Mouse (Mus musculus) kidney, adult 2 months (tissue): ENCODE data around the gene Slc9a8. TPM values are rescaled to one million over a fixed set of nuclear protein-coding genes. Genes with fewer than 3 reads are reported as not detected.

Experiments used
- DNase-seq: peaks from one replicate; pipeline ENCODE4 v3.0.0; 2021
- H3K27ac ChIP-seq: fragments of 200-500 bp; 2 replicates; pipeline ENCODE4 v1.5.1; 2012; ENCODE audit warnings: low read depth, low read length, control low read depth, inconsistent platforms; ENCODE audit not compliant: insufficient read depth
- H3K27me3 ChIP-seq: fragments of 200-500 bp; replicated peaks from 2 replicates; pipeline ENCODE4 v1.6.1; 2012; ENCODE audit warnings: mild to moderate bottlenecking, moderate library complexity, low read length, inconsistent platforms; ENCODE audit not compliant: control insufficient read depth, insufficient read depth
- H3K36me3 ChIP-seq: fragments of 200-500 bp; 2 replicates; pipeline ENCODE4 v1.6.1; 2012; ENCODE audit warnings: mild to moderate bottlenecking, moderate library complexity, low read length, inconsistent platforms; ENCODE audit not compliant: control insufficient read depth, insufficient read depth
- H3K4me1 ChIP-seq: fragments of 200-500 bp; 2 replicates; pipeline ENCODE4 v1.6.1; 2011; ENCODE audit warnings: low read length; ENCODE audit not compliant: control insufficient read depth, insufficient read depth
- H3K4me3 ChIP-seq: fragments of 200-500 bp; 2 replicates; pipeline ENCODE4 v1.5.1; 2011; ENCODE audit warnings: mild to moderate bottlenecking, low read depth, low read length, control low read depth; ENCODE audit not compliant: insufficient read depth
- CTCF ChIP-seq: fragments of 200-500 bp; conservative IDR thresholded peaks from 2 replicates; pipeline ENCODE4 v1.5.1; 2011; ENCODE audit warnings: low read depth, mild to moderate bottlenecking, control low read depth, low read length, moderate library complexity, mixed read lengths; ENCODE audit not compliant: insufficient read depth, insufficient read length
- POLR2A ChIP-seq: fragments of 200-500 bp; IDR thresholded peaks from one replicate; pipeline ENCODE4 v1.6.1; 2011; ENCODE audit warnings: low read depth, low read length, control low read depth
- WGBS: fragments of 180-500 bp; shearing (Covaris S2); methylation state at CpG from one replicate; pipeline ENCODE4 v1.1.7; 2018; 5-methylcytosine and 5-hydroxymethylcytosine counted together
- polyA plus RNA-seq: library from polyadenylated mRNA; depleted of rRNA; stranded (reverse); fragments of >200 nt; gene quantifications from 2 replicates; pipeline ENCODE4 v1.2.3, GENCODE M21; 2012

The Slc9a8 gene
- polyA plus RNA-seq, 1 experiment, result 226 TPM

DNA sequence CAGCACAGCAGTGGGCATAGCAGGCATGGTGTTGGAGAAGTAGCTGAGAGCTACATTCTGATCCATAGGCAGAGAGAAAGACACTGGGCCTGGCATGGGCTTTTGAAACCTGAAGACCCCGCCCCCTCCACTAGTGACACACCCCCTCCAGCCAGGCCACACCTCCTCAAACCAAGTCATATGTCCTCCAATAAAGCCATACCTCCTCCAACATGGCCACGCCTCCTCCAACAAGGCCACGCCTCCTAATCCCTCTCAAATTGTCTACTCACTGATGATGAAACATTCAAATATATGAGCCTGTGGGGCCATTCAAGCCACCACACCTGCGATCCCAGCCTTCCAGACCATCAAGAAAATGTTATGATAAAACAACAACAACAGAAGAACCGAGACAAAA lies 7.1 kb upstream of the Slc9a8 start:
- Histone ChIP-seq H3K4me1 (peaks cover 13% of the 10 kb centered on the region; the same call in 1 of the 2 replicates), H3K36me3 (no peaks in the 10 kb centered on the region), H3K27ac (no peak overlapping the region), H3K27me3 (no peaks in the 10 kb centered on the region), H3K4me3 (no peak overlapping the region)
- DNase-seq, result no peak
- TF ChIP-seq CTCF (no peak), POLR2A (no peak)
- WGBS, result 93% methylated on average over 5 of the region's 5 CpGs

DNA sequence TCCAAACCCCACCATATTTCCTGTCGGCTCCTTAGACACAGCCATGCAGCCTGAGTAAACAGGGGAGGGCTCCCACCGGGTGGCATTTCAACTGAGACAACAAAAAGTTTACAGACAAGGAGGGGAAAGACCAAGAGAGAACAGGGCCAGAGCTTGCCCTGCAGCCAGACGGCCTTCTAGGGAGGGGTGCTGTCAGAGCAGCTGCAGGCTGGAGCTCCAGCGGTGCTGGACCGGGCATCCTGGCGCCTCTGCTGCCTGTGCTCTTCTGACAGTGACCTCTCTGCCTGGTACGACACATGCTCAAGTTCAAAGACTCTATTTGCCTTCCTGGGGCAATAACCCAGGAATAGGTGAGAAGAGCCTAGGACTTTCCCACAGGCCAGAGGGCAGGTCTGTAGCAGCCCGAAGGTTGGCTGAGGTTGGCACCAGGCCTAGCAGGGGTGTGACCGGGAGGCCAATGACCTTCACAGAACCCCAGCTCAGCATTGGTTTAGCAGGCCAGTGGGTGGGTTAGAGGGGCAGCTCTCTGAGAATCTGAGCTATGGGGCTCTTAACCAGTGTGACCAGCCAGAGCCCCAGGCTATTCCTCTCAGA lies 5.4 kb upstream of the Slc9a8 start:
- WGBS, result 38% methylated on average over 9 of the region's 9 CpGs

DNA sequence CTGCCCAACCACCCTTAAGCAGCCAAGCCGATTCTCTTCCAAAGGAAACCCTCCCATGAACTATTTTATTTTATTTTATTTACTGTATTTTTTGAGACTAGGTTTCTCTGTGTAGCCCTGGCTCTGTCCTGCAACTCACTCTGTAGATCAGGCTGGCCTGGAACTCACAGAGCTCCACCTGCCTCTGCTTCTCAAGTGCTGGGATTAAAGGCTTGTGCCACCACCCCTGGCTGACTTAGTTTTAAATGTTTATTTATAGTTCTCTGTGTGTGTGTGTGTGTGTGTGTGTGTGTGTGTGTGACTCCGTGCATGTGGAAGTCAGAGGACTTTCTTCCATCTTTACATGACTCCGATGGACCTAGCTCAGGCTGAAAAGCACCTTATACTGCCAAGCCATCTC lies 4.5 kb upstream of the Slc9a8 start:
- no peak overlapping the region for H3K27ac ChIP-seq
- 84% methylated on average over 3 of the region's 3 CpGs for WGBS
- no peak overlapping the region for H3K4me3 ChIP-seq
- no peaks in the 10 kb centered on the region for H3K36me3 ChIP-seq
- DNase-seq, result no peak
- no peak for TF ChIP-seq CTCF
- H3K4me1 ChIP-seq, result peaks cover 13% of the 10 kb centered on the region; the same call in 1 of the 2 replicates
- H3K27me3 ChIP-seq, result no peaks in the 10 kb centered on the region

More for the DNA sequence above, 5.4 kb upstream of the Slc9a8 start:
- Histone ChIP-seq H3K36me3 (no peaks in the 10 kb centered on the region), H3K4me1 (peaks cover 13% of the 10 kb centered on the region; the same call in 1 of the 2 replicates), H3K27me3 (no peaks in the 10 kb centered on the region), H3K27ac (peak overlapping the region; percentile 32; the same call in 1 of the 2 replicates), H3K4me3 (no peak overlapping the region)
- peak; percentile 96 for DNase-seq
- TF ChIP-seq CTCF, result no peak
- no peak for TF ChIP-seq POLR2A

DNA sequence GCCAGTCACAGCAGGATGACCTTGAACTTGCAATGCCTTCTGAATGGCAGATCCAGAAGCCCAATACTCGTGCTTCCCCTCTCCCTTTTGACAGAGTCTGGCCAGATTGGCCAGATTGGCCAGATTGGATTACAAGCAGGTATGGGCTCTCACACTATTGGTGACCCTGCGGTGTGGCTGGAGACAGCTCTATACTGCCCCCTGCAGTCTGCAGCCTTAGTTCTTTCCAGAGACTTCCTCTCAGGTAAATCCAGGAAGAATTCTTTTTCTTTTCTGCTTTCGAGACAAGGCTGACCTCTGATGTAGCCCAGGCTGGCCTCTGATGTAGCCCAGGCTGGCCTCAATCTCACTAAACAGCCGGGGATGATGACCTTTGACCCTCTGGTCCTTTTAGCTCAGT lies 3.8 kb upstream of the Slc9a8 start:
- WGBS, result 30% methylated on average over 4 of the region's 4 CpGs
- H3K4me3 ChIP-seq, result no peak overlapping the region
- H3K27me3 ChIP-seq, result no peaks in the 10 kb centered on the region
- no peaks in the 10 kb centered on the region for H3K36me3 ChIP-seq
- peaks cover 17% of the 10 kb centered on the region; the same call in 1 of the 2 replicates for H3K4me1 ChIP-seq
- H3K27ac ChIP-seq, result no peak overlapping the region
- TF ChIP-seq CTCF (peak; percentile 81), POLR2A (no peak)
- peak; percentile 82 for DNase-seq

DNA sequence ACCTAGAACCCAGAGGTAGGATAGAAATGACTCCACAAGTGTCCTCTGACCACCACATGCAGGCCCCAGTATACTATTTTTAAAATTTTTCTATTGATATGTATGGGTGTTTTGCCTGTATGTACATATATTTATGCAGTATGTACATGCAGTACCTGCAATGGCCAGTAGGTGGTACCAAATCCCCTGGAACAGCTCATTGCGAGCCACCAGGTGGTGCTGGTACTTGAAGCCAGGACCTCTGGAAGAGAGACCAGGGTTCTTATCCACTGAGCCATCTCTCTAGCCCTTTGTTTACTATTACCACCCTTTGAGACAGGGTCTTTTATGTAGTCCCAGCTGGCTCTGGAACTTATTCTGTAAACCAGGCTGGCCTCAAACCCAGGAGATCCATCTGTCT lies 2.3 kb upstream of the Slc9a8 start:
- no peaks in the 10 kb centered on the region for H3K36me3 ChIP-seq
- H3K4me1 ChIP-seq, result peaks cover 20% of the 10 kb centered on the region; the same call in 1 of the 2 replicates
- peak; percentile 86 for TF ChIP-seq CTCF
- no peak for TF ChIP-seq POLR2A
- DNase-seq, result peak; percentile 77
- H3K27me3 ChIP-seq, result no peaks in the 10 kb centered on the region
- H3K27ac ChIP-seq, result no peak overlapping the region
- H3K4me3 ChIP-seq, result no peak overlapping the region
- WGBS, result 66% methylated on average over 1 of the region's 1 CpGs

DNA sequence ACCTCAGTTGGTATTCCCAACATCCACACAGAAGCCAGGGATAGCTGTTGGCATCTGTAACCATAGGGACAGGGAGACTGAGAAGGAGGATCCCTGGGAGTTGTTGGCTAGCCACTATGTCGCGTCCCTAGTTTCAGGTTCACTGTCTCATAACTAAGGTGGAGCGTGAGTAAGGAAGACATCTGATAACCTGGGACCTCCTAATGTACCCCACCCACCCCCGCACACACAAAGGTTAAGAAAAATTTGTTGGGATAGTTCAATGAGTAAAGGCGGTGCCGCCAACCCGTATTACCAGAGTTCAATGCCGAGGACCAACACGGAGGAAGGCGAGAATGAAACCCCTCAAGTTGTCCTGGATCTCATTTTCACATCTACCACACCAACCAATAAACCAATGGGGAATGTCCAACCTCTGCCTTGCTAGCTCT lies 686 bp upstream of the Slc9a8 start:
- no peak for DNase-seq
- Histone ChIP-seq H3K4me3 (peak overlapping the region; percentile 89), H3K27ac (peak overlapping the region; percentile 99), H3K36me3 (peaks cover 8% of the 10 kb centered on the region; the same call in 1 of the 2 replicates), H3K4me1 (peaks cover 17% of the 10 kb centered on the region; the same call in 1 of the 2 replicates), H3K27me3 (no peaks in the 10 kb centered on the region)
- 12% methylated on average over 10 of the region's 10 CpGs for WGBS
- TF ChIP-seq CTCF (no peak), POLR2A (no peak)

DNA sequence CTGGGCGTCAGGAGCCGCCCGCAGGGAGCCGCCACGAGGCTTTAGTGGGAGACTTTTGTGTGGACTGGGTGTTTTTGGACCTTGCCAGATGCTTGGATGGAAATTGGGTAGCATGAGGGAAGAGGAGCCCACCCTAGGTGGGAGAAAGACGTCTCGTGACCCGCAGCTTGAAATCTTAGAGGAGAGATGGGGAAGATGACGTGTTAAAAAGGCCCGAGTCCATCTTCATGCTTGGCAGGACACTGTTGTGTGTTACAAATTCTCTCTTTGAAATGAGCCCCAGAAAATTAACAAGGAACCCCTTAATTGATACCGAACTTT lies 598 bp downstream of the Slc9a8 start:
- H3K4me1 ChIP-seq, result peaks cover 7% of the 10 kb centered on the region; the same call in 1 of the 2 replicates
- 6% methylated on average over 11 of the region's 11 CpGs for WGBS
- TF ChIP-seq POLR2A (no peak), CTCF (no peak)
- no peaks in the 10 kb centered on the region for H3K27me3 ChIP-seq
- H3K36me3 ChIP-seq, result peaks cover 14% of the 10 kb centered on the region; the same call in 1 of the 2 replicates
- H3K27ac ChIP-seq, result peak overlapping the region; percentile 99
- DNase-seq, result no peak
- H3K4me3 ChIP-seq, result peak overlapping the region; percentile 89
